Mouse (Mus musculus) hematopoietic stem cell, adult 5-6 weeks (primary cell): ENCODE data around the gene Fam131a. TPM values are rescaled to one million over a fixed set of nuclear protein-coding genes. Genes with fewer than 3 reads are reported as not detected.

Experiments
- ATAC-seq, 2 experiments: fragments of 125-278 bp in 1 of 2; replicated peaks in 1 of 2; 2 replicates each; pipeline ENCODE4 v1.8.0; 2016 to 2017; ENCODE audit warnings: inconsistent platforms in 2 of 2, mild to moderate bottlenecking in 2 of 2, moderate number of reproducible peaks in 2 of 2, low read depth in 1 of 2, moderate TSS enrichment in 1 of 2; ENCODE audit not compliant: low FRiP score in 2 of 2, poor library complexity in 2 of 2, severe bottlenecking in 2 of 2, insufficient read depth in 1 of 2, low TSS enrichment in 1 of 2
- total RNA-seq: library from RNA; stranded (forward); fragments of 172-1452, 232-1000 nt; gene quantifications from 2 replicates; pipeline ENCODE4 v1.2.3, GENCODE M21; 2017

Gene Fam131a
- total RNA-seq, 1 experiment from 2014 or later, result 0.65 TPM

DNA sequence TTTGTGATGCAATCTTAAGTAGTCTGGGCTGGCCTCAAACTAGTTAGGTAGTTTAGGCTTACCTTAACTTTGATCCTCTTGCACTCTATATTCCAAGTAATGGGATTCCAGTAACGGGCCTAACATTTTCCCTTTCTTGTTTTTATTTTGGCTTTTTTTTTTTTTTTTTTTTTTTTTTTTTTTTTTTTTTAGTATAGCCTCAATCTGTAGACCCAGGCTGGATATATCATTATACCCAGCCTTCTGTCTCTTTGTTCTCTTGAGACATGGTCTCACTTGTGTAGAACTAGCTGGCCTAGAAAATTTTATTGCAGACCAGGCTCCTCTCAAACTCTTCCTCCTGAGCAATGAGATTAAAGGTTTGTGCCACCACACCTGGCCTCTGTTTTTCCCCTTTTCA, 1.4 kb upstream of the Fam131a start:
- no peak for ATAC-seq

DNA sequence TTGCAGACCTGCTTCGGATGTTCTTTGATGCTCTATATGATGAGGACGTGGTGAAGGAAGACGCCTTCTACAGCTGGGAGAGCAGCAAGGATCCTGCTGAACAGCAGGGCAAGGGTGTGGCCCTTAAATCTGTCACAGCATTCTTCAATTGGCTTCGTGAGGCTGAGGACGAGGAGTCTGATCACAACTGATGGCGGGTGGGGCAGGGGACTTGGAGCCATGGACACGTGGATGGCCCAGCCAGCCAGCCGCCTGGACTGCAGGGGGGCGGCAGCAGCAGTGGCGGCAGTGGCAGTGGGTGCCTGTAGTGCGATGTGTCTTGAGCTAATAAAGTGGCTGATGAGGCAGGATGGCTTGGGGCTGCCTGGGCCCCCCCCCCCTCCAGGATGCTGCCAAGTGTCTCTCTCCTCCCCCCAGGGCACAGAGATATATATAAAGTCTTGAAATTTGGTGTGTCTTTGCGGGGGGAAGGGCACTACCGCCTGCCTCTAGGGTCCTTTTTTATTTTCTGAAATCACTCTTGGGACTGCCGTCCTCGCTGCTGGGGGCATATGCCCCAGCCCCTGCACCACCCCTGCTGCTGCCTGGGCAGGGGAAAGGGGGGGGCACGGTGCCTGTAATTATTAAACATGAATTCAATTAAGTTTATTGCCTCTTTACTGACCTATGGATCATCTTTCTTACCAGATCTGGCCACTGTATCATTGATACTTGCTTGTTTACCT, 638 bp upstream of the Fam131a start:
- no peak for ATAC-seq

DNA sequence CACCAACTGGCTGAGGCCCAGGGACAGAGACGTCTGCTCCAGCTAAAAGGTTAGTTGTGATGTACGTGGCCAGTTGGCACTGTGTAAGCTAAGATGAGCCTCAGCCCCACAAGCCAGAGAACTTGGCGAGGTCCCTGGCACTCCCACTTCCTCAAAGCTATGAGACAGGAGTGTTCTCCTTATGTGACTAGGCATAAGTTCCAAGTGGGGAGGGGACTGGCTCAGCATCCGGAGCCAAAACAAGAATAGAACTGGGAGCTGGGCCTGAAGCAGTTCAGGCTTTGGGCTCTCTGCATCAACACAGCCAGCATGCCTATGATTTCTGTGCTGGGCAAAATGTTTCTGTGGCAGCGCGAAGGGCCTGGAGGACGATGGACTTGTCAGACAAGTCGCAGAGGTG, 1.7 kb downstream of the Fam131a start:
- peak in 1 of 2 experiments; percentile 31; a peak in 2 of 4 replicates for ATAC-seq

DNA sequence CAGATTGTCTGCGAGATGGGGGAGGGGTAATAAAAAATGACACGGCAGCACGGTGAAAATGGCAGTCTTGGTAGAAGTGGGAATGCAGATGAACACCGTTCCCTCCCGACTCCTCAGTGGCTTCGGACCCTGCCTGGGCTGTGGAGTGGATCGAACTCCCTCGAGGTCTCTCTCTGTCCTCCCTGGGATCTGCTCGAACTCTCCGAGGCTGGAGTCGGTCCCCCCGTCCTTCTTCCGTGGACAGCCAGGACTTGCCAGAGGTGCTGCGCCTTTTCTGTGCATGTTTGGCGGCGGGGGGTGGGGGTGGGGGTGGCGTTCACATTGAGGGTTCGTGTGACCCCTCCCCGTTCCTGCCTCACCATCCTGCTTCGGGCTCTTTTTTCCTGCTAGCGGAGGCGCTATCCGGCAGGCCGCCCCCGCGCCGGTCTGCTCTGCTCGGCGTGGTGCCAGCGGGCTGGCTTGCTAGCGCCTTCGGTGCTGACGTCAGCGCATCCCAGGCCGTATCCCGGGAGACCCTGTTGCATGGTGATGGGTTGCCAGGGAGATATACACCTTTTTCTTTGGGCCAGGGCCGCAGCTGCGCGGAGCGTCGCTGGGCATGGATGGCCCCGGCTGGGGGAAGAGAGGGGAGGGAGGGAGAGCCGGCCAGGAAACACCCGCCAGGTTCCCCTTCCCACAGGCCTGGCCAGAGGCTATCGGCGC, 2.7 kb downstream of the Fam131a start:
- peak; percentile 47 to 52 for ATAC-seq

DNA sequence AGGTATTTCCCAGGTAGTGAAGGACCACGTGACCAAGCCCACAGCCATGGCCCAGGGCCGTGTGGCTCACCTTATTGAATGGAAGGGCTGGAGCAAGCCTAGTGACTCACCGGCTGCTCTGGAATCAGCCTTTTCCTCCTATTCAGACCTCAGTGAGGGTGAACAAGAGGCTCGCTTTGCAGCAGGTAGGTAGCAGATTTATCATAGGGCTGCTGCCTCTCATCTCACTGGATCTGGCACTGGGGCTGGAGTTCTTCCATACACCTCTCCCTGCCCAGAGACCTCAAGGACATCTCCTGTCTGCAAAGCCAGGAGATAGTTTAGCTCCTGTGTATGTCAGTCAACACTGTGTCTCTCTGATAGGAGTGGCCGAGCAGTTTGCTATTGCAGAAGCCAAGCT, 6.2 kb downstream of the Fam131a start:
- ATAC-seq, result no peak

DNA sequence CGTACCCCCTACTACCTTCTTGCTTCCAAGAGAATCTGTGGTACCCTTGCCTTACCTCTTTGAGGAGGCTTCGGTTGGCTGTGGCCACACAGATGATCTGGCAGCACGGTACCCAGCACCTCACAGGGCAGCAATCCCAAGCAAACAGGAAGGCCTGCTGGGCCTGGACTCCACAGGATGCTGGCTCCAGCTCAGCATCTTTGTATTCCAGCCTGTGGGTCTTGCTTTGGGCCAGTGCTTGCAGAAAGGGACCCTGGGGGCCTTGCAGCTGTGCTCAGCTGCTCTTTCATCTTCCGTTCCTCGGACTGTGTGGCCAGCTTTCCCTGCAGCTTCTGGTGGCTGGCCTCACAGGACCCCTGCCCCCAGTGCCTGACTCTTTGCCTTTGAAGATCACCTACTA, 7.0 kb downstream of the Fam131a start:
- ATAC-seq, result no peak

DNA sequence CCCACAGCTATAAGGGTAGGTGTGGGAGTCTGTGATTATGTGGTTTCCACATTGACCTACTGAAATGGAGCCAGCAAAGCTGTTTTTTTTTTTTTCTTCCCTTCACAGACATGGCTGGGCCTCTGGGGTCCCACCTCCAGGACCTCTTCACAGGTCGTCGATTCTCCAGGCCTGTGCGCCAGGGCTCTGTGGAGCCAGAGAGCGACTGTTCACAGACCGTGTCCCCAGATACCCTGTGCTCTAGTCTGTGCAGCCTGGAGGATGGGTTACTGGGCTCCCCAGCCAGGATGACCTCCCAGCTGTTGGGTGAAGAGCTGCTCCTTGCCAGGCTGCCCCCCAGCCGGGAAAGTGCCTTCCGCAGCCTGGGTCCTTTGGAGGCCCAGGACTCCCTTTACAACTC, 8.3 kb downstream of the Fam131a start:
- ATAC-seq, result no peak

DNA sequence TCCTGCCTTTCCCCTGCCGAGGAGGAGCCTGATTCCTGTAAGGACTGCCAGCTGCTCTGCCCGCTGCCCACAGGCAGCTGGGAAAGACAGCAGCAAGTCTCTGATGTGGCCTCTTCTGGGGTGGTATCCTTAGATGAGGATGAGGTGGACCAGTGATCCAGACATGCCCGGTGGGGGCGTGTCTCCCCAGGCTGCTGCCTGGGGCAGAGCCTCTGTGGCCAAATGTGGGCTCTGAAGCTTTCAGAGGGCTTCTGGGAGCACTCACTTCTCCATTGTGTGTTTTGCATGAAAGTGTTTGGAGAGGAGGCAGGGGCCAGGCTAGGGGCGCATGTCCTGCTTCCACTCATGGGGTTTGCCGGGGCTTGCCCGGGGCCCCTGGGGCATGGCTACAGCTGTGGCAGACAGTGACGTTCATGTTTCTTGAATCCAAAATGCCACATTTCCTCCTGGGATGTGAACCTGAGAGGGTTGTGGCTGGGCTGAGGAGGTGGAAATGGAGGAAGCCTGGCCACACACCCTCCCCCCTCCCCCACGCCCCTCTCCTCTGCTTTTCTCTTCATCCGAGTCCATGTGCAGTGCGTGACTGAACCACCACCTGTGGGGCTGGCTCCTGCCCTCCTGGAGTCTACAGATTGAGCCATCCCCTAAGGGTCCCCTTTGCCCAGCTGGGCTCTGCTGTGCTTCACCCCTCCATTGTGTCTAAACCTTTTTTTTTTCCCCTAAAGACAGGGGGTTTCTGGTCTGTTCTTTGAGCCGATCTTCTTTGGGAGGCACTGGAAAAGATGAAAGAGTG, 8.9 kb downstream of the Fam131a start:
- peak; percentile 19 to 35; a peak in 1 of 4 replicates for ATAC-seq

DNA sequence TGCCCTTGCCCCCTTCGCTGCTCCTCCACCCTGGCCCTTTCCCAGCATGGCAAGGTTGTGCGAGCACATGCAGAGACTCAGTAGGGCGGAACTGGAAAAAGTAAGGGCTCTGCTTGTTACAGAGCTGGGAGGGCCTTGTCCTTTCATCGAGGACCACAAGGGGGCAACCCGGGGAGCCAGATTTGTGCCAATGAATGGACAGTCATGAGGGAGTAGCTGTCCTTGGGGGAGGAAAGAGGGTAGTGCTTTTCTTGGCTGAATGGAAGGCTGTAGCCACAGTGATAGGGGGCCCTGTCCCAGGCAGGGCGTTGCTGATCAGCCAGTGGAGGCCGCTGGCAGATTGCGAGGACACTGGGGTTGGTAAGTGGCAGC, 9.5 kb downstream of the Fam131a start:
- peak; percentile 68 to 74 for ATAC-seq

DNA sequence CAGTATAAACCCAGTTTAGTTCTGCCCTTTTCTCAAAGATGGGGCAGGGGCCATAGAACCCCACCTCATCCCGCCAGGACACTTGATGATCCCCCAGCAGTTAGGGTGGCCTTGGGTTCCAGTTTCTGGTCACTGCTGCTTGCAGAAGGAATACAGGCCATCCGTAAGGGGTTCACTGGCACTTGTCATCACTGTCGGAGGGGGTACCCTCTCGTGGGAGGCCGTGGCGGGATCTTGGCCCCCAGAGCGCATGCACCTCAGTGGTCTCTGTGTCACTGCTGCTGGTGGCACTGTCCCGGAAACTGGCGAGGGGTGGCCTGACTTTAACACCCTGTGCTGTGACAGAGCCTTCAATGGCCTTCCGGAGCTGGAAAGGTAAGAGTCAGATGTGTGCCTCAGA, 10.0 kb downstream of the Fam131a start:
- no peak for ATAC-seq

DNA sequence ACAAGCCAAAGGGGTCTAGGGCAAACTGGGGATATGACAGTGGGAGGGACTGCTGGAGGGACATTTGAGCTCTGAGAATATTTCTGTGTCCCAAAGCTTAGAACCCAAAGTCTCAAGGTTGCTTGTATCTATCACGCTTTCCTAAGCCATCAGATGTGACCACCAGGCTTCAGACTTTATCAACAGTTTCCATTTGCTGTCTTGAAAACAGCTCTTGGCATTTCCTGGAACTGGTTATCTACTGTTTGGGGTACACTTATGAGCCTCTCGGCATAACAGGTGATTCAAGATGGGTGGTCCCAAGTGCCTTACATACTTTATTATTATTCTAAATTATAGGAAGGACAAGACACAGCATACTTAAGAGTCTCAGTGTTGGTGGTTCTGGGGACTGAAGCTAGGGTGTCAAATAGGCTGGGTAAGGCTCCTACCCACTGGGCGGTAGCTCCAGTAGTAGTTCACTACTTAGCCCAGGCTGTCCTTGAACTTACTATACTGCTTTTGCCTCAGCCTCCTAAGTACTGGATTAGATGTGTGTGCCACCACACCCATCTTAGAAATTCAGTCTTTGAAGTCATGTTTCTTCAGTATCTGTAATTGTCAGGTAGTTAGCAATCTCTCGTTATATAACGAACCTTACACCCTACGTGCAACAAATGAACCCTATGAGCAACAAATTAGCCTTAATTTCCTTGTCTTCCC, 10.8 kb downstream of the Fam131a start:
- ATAC-seq, result no peak

DNA sequence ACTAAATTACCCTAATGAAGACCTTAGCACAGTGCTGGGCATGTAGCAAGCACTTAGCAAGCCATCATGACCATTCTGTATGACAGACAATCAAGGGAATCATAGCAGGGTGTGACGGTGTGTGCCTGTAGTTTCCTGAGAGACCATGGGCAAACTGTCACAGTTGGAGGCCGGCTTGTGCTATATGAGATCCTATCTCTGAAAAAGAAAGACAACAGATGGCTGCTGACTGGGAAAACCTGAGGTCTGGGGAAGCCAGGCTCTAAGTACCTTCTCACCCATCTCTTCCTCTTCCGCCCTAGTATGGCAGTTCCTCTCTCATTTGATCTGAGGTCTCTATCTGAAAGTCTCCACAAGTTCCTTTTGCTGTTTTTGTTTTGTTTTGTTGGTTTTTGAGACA, 12.7 kb downstream of the Fam131a start:
- no peak for ATAC-seq

DNA sequence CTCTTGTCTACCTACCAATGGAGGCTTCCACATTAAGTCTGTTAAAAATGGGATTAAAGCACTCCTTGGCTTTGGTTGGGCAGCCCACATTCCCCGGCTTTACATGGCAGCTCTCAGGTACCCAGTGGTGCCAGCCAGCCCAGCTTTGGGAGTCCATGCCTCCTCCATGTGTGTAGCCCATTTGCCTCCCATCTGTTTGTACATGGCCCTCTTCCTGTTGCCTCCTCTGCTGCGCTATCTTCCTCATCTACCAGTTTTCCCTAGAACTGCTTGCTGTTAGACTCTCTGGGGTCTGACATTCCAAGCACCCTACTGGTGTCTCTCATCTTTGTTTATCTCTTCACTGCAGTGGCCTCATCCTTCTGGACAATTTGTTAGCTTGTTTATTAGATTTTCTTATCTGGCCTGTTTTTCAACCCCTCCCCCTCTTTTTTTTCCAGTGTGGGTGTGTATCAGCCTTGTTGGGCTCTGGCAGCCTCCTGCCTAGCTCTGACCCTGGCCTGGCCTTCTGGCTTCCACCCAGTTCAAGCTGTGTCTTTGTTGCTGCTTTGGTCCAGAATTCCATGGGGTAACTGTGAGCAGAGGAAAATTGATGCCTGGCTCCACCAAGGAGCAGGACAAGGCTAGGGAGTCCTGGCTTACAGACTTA, 13.5 kb downstream of the Fam131a start:
- ATAC-seq, result no peak

DNA sequence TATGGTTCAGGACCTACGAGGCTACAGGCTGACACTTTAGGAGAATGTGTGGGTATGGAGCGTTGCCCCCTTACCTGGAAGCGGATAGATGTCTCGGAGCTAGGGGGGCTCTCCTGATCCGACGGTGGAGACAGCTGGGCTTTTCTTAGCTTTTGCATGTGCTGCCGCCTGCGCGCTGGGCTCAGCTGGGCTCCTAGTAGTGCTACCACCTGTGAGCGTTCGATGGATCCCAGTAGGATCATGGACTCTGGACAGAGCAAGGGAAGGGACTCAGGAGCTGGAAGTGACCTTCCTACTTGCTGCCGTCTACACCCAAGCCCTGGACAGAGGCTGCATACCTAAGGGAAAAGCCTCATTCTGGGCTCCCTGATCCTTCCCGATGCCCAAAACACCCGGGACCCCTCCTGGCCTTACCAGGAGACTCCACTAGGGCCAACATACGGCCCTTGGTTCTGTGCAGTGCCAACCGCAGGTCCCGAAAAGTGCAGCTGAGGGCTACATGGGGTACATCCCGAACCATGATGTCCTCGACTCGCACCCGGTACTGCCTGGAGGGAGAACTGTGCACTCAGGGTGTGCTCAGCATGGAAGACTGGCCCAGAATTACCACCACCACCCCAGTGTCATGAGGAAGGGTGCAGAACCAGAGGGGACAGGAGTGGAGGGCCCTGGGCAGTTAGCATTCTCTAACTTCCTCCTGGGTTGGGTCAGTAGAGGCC, 15.3 kb downstream of the Fam131a start:
- ATAC-seq, result no peak

DNA sequence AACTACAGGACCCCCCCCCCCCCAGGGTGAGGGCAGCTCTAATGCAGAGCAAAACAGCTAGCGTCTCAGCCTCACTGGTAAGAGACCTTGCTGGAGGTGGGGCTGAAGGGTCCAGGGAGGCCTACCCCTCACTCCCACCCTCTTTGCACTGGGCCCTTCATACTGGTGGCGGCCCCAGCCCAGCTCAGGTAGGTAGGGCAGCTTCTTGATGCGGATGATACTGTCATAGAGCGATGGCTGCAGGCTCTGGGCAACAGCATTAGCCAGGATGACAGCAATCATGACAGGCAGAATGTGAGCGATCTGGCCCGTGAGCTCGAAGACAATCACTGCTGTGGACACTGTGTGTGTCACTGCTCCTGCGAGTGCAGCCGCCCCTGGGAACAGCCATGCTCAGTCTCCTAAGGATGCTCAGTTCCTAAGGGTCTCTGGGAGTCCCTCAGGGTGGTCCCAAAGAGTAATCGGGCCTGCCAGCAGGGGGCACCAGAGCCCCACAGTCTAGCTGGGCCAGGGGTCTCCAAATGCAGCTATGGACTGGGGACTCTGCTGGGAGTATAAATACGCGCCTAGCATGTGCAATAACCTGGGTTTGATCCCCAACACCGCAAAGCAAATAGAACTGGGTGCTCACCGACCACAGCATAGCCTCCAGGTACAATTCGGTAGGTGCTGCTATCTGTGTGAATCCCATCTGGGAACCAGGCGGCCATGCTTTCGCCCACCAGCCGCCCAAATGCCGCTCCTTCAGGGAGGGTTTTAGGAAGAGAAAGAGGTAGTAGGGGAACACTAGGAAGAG, 16.1 kb downstream of the Fam131a start:
- 0 out of 4 replicates have a peak, but pooled peaks of 1 of the 2 experiments have one; percentile 5 for ATAC-seq

DNA sequence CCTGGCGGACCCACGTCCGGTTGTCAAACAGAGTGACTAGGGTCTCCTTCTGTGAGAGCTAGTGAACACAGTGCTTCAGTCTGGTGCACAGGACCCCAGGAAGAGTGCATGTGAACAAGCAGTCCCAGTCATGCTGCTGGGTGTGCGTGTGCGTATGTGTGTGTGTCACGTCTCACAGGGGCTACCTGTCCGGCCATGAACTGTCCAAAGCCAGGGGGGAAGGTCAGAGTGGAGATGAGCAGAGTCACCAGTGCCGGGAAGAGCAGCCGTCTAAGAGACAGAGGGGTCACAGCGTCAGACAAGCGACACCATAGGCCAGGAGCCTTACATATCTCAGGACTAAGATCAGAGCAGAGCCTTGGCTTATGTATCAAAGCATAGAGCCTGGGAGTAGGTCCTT, 17.3 kb downstream of the Fam131a start:
- no peak for ATAC-seq
